8 mouse cellular contexts compared by ENCODE assay signal in the genomic region with DNA sequence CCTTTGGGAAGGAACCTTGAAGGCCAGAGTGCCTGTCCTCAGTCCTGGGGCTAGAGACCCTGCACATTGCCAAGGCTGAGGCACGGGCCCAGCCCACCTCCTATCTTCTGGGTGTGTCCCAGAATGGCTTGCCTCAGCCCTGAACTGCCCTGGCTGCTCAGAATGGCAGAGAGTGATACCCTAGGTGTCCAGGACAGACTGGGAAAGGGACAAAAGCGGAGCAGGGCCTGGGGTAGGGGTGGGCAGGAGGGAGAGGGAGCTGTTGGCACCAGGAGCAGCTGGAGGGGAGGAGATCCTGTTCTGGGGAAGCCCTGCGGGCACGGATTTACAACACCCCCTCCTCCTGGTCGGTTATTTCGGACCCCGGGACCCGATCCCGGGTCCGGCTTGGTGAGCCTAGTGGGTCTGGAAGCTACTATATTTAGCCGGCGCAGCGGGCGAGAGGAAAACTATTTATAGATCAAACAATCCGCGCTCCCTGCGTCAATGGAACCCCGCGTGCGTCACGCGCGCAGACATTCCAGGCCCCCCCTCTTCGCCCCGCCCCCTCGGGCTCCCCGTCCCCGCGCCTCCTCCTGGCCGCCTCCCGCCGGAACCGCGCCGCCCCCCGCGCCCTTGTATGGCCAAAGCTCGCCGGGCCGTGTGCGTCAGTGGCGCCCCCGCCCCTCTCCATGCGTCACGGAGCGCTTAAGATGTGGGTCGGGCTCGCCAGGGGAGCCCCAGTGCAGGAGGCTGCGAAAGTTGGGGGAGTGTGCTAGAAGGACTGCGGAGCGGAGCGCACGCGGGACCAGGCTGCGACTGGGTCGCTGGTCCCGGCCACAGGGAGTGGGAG. TPM values are rescaled to one million over a fixed set of nuclear protein-coding genes. Genes with fewer than 3 reads are reported as not detected.
A peak's percentile ranks its signal among the peaks of the same experiment; 100 is the strongest.
DNase-seq lines count a peak whose midpoint lies in the region; ATAC-seq lines count a peak whose summit lies in the region.

No protein-coding gene starts in this region.

- peak overlapping the region; percentile 46 for H3K4me3 ChIP-seq in intestine, embryonic 14.5 days (ENCODE audit: low read depth, low read length)

- peak; percentile 99 for DNase-seq in T-cell, adult 2 months (ENCODE audit: low spot score)
- peak; percentile 96 for DNase-seq in gastrocnemius, postnatal 14 days
- DNase-seq in intestine, embryonic 14.5 days (ENCODE audit: low spot score), result peak; percentile 93
- DNase-seq in left cerebral cortex, postnatal 14 days (ENCODE audit: low spot score in 2 of 2), result peak; percentile 93 to 95
- peak; percentile 95 for DNase-seq in right cerebral cortex, postnatal 14 days
- peak; percentile 94 for DNase-seq in urinary bladder, postnatal 25 days (ENCODE audit: low spot score)

- peak overlapping the region; percentile 70 for H3K4me2 ChIP-seq in intestine, embryonic 14.5 days (ENCODE audit: low read length)

- under 1% methylated on average over 56 of the region's 57 CpGs for WGBS in intestine, embryonic 14.5 days

- peak; percentile 64 for ATAC-seq in common myeloid progenitor, adult 5-6 weeks (replicated peaks; ENCODE audit: low read depth, poor library complexity, severe bottlenecking)
- ATAC-seq in intestine, embryonic 14.5 days (replicated peaks; ENCODE audit: low FRiP score, low TSS enrichment, low read depth), result peak; percentile 89
- peak; percentile 29; the same call in 1 of the 2 replicates for ATAC-seq in megakaryocyte-erythroid progenitor cell, adult 5-6 weeks (replicated peaks; ENCODE audit: low FRiP score, low TSS enrichment, poor library complexity, severe bottlenecking)

- H3K4me1 ChIP-seq in intestine, embryonic 14.5 days (replicated peaks; ENCODE audit: control insufficient read depth, insufficient read depth, low read length), result peaks cover 34% of the 10 kb centered on the region

- intact Hi-C loops in gastrocnemius, postnatal 14 days (cut with DNase I; ENCODE audit: low total_unique reads), result no loop called here
- intact Hi-C loops in left cerebral cortex, postnatal 14 days (cut with DNase I), result loop anchor here (1.0 kb wide), 1 partner anchor 20 kb away; no protein-coding TSS in a partner anchor

- H3K27me3 ChIP-seq in intestine, embryonic 14.5 days (replicated peaks; ENCODE audit: control insufficient read depth, insufficient read depth, low read length), result no peaks in the 10 kb centered on the region

- H3K27ac ChIP-seq in intestine, embryonic 14.5 days (ENCODE audit: low read depth), result peak overlapping the region; percentile 81

- peaks cover 14% of the 10 kb centered on the region for H3K36me3 ChIP-seq in intestine, embryonic 14.5 days (ENCODE audit: control insufficient read depth, insufficient read depth, low read length)

- H3K9me3 ChIP-seq in intestine, embryonic 14.5 days (ENCODE audit: control insufficient read depth, low read length), result no peaks in the 10 kb centered on the region

- peak overlapping the region; percentile 61 for H3K9ac ChIP-seq in intestine, embryonic 14.5 days (ENCODE audit: low read length)

RNA-seq across cellular contexts. Expression of a gene that starts 12.3 kb away (rescaled TPM):
- total RNA-seq in common myeloid progenitor, adult 5-6 weeks (2017), result 24.2 and 32.7 TPM in 2 replicates
- total RNA-seq in gastrocnemius, postnatal 14 days (2021), result 10 to 100 TPM; 30.5 to 49.0 TPM
- polyA plus RNA-seq in intestine, embryonic 14.5 days (2014; fragmentation: Nextera tagmentation; extraction: Ambion mirVana), result 6.4 and 6.9 TPM in 2 replicates
- total RNA-seq in left cerebral cortex, postnatal 14 days (2021), result 10 to 100 TPM; 65.6 to 78.4 TPM
- total RNA-seq in megakaryocyte-erythroid progenitor cell, adult 5-6 weeks (2014; fragmentation: Nextera tagmentation), result 0.66 and 3.2 TPM in 2 replicates
- total RNA-seq in megakaryocyte-erythroid progenitor cell, adult 5-6 weeks (2017), result 15.1 and 16.4 TPM in 2 replicates

RNA-seq across cellular contexts. Expression of a gene that starts 17.7 kb away (rescaled TPM):
- total RNA-seq in common myeloid progenitor, adult 5-6 weeks (2017), result 30.7 and 34.8 TPM in 2 replicates
- total RNA-seq in gastrocnemius, postnatal 14 days (2021), result 10 to 100 TPM; 27.7 to 35.0 TPM
- 65.4 and 67.1 TPM in 2 replicates for polyA plus RNA-seq in intestine, embryonic 14.5 days (2014; fragmentation: Nextera tagmentation; extraction: Ambion mirVana)
- total RNA-seq in left cerebral cortex, postnatal 14 days (2021), result 10 to 100 TPM; 38.5 to 43.2 TPM
- total RNA-seq in megakaryocyte-erythroid progenitor cell, adult 5-6 weeks (2014; fragmentation: Nextera tagmentation), result 14.7 and 18.0 TPM in 2 replicates
- 31.7 and 42.1 TPM in 2 replicates for total RNA-seq in megakaryocyte-erythroid progenitor cell, adult 5-6 weeks (2017)

RNA-seq across cellular contexts. Expression of a gene that starts 26.7 kb away (rescaled TPM):
- total RNA-seq in common myeloid progenitor, adult 5-6 weeks (2017), result 0.78 TPM in 1 of 2 replicates, not detected in the other
- total RNA-seq in gastrocnemius, postnatal 14 days (2021), result under 1 TPM; 0.22 to 0.29 TPM
- 5.9 and 6.6 TPM in 2 replicates for polyA plus RNA-seq in intestine, embryonic 14.5 days (2014; fragmentation: Nextera tagmentation; extraction: Ambion mirVana)
- total RNA-seq in left cerebral cortex, postnatal 14 days (2021), result under 1 TPM; 0.24 to 0.49 TPM
- not detected in 2 replicates for total RNA-seq in megakaryocyte-erythroid progenitor cell, adult 5-6 weeks (2014; fragmentation: Nextera tagmentation)
- not detected in 2 replicates for total RNA-seq in megakaryocyte-erythroid progenitor cell, adult 5-6 weeks (2017)

RNA-seq across cellular contexts. Expression of a gene that starts 42.4 kb away (rescaled TPM):
- 2.1 and 4.7 TPM in 2 replicates for total RNA-seq in common myeloid progenitor, adult 5-6 weeks (2017)
- total RNA-seq in gastrocnemius, postnatal 14 days (2021), result 1 to 10 TPM; 8.3 to 9.4 TPM
- 3.5 and 4.2 TPM in 2 replicates for polyA plus RNA-seq in intestine, embryonic 14.5 days (2014; fragmentation: Nextera tagmentation; extraction: Ambion mirVana)
- 10 to 100 TPM; 58.2 to 67.1 TPM for total RNA-seq in left cerebral cortex, postnatal 14 days (2021)
- 0.17 TPM in 1 of 2 replicates, not detected in the other for total RNA-seq in megakaryocyte-erythroid progenitor cell, adult 5-6 weeks (2014; fragmentation: Nextera tagmentation)
- 0.27 TPM in 1 of 2 replicates, not detected in the other for total RNA-seq in megakaryocyte-erythroid progenitor cell, adult 5-6 weeks (2017)

Comparison
In these comparisons a context has a peak if more than half of its experiments do, and no peak if none do; other contexts are left out.
1. Peak in every context shown above with its lines: DNase-seq, ATAC-seq, H3K4me3 ChIP-seq and H3K27ac ChIP-seq.
2. ATAC-seq: peak in every context shown above with its lines; median percentile 89 in intestine, embryonic 14.5 days; 64 in common myeloid progenitor, adult 5-6 weeks; 29 in megakaryocyte-erythroid progenitor cell, adult 5-6 weeks.